Mouse (Mus musculus): ENCODE results near the gene Alyref.

- no peak for TF ChIP-seq CTCF (IDR thresholded peaks at IDR 0.05; ENCODE audit: insufficient read depth, low read depth, low read length)
- TF ChIP-seq POLR2A (IDR thresholded peaks at IDR 0.05; ENCODE audit: insufficient read depth, low read depth, low read length): no peak
Observed at GRCm38 (mm10) chr11:120555260-120555659, 42.9 kb downstream of the Alyref start.

Measured in olfactory bulb, adult 2 months (tissue).